Mouse (Mus musculus) kidney, adult 11 months (tissue): Measurements from ENCODE around the gene Gnas.
"Not testable (repeated sequence)": the region's sequence is repeated elsewhere in the genome, so short reads cannot be mapped to it uniquely, and the experiment has no call there.

Source experiments
- DNase-seq: peaks from one replicate; pipeline ENCODE4 v3.0.0; 2022

Gene Gnas

DNA sequence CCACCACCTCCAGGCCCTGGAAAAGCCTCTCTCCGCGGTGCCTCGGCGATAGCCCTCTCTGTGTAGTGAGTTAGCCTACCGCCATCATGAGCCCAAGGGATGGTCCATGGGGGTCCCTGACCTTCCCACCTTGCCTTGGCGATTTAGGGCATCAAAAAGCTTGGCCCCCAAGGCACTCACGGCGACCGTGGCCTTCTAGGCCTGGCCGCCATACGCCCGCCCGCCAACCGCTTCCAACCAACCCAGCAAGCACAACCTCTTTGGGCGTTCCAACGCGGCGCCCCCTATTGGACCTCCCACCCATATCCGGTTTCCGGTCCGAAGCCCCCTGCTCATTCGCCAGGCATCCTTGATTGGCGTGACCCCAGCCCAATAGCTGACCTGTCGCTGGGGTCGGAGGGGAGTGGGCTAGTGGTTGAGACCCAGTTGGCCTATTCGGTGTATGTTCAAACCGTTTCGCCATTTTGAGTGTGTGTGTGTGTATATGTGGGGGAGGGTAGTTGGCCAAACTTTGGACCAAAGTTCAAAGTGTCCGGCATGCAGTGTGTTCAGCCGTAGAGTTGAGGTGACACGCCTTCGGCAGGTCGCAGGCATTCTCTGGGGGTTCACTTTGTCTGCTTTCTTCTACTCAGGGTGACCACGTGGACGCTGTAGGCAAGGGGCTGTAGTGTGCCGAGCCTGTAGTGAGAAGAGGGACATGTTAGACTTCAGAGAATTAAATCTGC lies 11.2 kb downstream of the Gnas start:
- no peak for DNase-seq

GRCm38 (mm10) chr2:174295900-174296465 lies 11.9 kb downstream of the Gnas start:
- no peak for DNase-seq

DNA sequence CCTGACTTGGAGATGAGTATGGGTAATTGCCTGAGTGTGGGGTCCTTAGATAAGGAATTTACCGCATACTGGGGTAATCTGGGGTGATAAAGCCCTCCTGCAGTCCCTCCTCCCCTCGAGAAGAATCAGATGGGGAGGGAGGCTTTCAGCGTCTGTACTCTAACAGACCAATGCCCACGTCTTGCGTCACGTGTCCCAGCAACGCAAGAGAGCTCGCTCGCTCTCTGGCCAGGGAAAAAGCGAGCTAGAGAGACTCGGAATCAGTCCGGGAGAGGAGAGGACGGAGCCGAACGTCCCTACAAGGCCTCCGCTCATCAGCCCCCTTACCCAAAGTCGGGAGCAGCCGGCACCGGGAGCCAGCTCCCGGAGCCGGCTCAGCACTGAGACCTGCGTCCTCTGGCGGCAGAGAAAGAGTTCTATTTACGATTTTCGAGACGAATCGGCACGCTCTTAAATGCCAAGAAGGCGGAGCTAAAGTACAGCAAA lies 13.0 kb downstream of the Gnas start:
- no peak for DNase-seq

DNA sequence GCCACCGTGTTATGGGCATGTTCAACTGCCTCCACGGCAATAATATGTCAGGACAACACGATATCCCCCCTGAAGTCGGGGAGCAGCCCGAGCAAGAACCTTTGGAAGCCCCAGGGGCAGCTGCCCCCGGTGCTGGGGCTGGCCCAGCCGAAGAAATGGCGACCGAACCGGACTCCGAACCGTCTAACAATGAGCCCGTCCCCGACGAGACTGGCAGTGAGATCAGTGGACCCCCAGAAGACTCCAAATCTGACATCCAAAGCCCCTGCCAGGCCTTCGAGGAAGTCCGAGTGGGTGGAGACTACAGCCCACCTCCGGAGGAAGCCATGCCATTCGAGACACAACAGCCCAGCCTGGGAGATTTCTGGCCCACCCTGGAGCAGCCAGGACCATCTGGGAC lies 13.7 kb downstream of the Gnas start:
- DNase-seq = no peak

DNA sequence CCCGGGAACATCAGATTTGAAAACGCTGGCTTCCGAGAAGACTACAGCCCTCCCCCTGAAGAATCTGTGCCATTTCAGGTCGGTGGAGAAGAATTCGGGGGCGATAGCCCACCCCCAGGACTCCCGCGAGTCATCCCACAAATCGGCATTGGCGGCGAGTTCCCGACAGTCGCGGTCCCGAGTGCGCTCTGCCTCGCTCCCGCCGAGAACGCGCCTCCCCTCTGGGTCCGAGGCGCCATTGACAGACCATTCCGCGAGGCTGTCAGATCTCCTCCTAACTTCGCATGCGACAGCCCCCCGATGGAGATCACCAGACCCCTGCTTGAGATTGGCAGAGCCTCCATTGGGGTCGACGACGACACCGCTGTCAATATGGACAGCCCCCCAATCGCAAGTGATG lies 14.4 kb downstream of the Gnas start:
- DNase-seq = no peak

- DNase-seq = no peak
Observed at GRCm38 (mm10) chr2:174299091-174299770, 15.1 kb downstream of the Gnas start.

GRCm38 (mm10) chr2:174299771-174300160 lies 15.6 kb downstream of the Gnas start:
- no peak for DNase-seq

DNA sequence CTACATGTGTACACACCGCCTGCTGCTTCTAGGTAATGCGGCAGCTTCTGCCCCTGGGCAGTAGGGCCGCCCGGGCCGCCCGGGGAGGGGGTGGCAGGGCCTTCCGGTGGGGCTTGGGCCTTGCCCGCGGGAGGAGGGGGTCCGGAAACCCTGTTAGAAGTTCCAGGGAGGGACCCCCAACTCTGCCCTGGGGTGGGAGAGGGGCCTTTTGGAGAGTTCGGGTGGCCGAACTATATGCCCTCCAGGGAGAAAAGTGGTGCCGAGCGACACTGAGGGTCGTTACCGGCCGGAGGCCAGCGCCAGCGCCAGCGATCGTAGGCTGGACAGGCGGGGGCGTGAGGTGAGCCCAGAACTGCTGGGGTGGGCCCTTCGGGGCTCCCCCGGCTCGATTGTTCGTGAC lies 16.1 kb downstream of the Gnas start:
- DNase-seq = no peak

- DNase-seq = no peak
Observed at GRCm38 (mm10) chr2:174300666-174301065, 16.5 kb downstream of the Gnas start.

DNA sequence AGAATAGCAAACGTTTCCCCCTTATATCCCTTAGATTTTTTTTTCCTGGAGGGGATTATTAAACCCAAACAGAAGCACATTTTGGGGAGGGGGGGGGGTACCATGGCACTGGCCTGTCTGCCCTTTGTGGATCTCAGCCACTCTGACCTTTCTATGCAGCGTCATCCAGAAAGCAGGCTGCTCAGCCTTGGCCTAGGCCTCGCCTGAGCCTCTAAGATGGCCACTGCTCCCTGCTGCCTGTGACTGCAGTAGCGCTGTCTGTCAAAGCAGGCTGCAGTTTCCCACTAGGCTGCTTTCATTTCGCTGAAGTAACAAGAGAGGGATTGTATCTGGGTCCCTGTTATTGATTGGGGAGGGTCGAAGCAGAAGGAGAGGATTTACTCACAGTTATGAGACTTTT lies 18.4 kb downstream of the Gnas start:
- no peak for DNase-seq

- no peak for DNase-seq
Observed at GRCm38 (mm10) chr2:174305646-174306045, 21.5 kb downstream of the Gnas start.

- no peak for DNase-seq
Observed at GRCm38 (mm10) chr2:174307903-174308302, 23.8 kb downstream of the Gnas start.

GRCm38 (mm10) chr2:174310913-174311514 lies 26.9 kb downstream of the Gnas start:
- peak; percentile 26 for DNase-seq

DNA sequence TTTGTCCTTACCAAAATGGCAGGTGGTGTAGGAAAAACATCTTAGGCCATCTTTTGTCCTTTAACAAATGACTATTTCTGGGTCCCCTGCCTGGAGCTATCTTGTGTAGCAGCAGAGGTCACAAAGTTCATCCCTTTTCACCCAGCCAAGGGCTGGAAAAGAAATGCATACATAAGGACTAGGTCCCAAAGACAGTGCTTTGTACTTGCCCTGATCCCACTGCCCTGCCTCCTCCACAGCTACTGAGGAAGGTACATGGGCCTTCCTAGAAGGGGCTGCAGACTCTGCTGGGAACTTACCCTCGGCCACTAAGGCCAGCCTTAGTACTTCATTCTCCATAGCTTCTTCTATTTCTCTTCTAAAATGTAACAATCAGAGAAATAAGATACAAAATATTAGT lies 27.5 kb downstream of the Gnas start:
- no peak for DNase-seq

GRCm38 (mm10) chr2:174312118-174312647 lies 28.1 kb downstream of the Gnas start:
- DNase-seq = peak; percentile 77

GRCm38 (mm10) chr2:174312661-174313060 lies 28.5 kb downstream of the Gnas start:
- no peak for DNase-seq

GRCm38 (mm10) chr2:174315445-174315844 lies 31.3 kb downstream of the Gnas start:
- DNase-seq = not testable (repeated sequence)

GRCm38 (mm10) chr2:174316661-174317060 lies 32.5 kb downstream of the Gnas start:
- no peak for DNase-seq

GRCm38 (mm10) chr2:174325989-174326388 lies 41.9 kb downstream of the Gnas start:
- no peak for DNase-seq

DNA sequence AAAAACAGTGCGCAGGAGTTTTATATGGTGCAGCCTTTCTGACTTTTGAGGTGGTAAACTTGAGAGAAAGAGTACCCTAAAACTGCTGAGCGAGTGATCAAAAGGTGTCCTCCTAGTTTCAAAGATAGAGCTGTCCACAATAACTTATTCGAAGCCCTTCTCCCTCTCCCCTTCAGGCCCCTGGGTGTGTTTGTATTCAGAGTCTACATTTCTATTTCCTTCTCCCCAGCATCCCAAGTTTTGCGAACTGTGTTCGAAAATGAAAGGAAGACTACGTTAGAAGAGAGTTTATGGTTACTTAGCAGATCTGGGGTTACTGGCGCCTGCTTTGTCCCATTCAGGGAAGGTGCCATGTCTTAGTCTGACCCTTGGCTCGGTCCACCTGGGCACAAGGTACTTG lies 42.4 kb downstream of the Gnas start:
- DNase-seq = no peak

DNA sequence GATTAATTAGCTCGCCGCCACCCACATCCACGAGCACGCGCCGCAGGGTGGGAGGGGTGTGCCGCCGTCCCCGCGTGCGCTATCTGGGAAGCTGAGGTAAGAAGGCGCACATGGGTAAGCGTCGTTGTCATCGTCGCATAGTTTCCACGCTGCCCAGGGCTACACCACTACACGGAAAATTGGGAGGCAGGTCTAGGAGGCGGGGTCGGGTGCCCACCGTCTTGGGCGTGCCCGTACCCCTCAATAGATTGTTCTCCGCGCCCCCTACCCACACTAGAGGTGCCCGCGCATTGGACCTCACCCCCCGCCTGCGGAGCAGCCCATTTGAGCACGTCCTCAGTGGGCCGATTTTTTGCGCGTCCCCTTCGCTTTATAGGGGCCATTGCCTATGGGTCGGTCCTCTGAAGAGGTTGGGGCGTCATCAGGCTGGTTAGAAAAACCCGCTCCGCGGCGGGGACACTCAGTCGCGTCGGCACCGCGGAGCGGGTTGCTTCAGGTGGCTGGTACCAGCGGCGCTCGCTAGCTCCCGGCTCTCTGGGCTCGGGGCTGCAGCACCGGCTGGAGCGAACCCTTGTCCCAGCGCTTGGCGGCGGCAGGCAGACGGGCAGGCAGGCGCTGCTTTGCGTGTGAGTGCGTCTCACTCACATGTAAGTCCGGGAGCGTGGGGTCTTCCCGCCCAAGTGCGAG lies 43.3 kb downstream of the Gnas start:
- DNase-seq = peak; percentile 54

DNA sequence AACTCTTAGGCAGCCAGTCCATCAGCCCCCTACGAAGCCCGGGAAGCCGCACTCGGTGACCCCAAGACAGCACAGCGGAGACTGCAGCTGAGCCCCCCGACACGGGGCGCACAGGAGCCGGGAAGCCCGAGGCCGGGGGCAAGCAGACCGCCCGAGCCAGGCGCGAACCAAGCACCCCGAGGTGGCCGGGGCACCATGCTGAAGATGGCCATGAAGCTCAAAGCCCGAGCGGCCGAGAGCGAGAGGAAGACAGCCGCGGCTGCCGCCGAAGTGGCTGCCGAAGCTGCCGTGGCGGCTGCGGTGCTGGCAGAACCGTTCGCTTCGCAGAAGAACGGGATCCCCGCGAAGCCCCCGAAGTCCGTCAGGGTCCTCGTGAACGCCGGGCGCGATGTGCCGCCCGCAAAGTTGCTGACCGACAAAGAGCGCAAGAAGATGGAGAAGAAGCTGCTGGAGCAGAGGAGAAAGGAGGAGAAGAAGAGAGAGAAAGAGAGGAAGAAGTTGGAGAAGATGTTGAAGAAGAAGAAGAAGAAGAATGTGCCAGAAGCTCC lies 44.3 kb downstream of the Gnas start:
- DNase-seq = no peak
